Mouse (Mus musculus): Measurements from ENCODE around the gene Dolk. TPM values are rescaled to one million over a fixed set of nuclear protein-coding genes. Genes with fewer than 3 reads are reported as not detected.

Gene Dolk
- polyA plus RNA-seq, 1 experiment from 2014 or later = 25.7 TPM

DNA sequence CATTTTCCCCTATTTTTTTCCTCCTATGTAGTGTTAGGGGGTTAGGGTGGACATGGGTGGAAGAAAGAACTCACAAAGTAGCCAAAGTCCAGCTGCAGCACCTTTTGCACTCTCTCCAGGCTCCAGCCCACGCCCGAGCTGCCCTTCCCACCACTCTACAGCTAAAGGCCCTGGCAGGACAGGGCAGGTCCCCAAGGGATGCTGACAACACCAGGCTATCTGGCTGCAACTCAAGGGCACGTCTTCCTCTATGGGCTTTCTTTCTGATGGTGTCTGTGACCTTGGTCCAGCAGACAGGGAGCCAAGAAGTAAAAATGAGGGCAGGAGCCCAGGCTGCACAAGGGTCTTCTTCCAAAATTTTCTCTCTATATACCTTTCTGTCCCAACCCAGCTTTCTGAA is 4.5 kb downstream of the Dolk start:
- H3K4me1 ChIP-seq (ENCODE audit: control insufficient read depth, insufficient read depth, low read length) = peaks cover 8% of the 10 kb centered on the region
- no peak overlapping the region for H3K4me3 ChIP-seq (ENCODE audit: low read depth, low read length)
- H3K27ac ChIP-seq (ENCODE audit: low read depth, low read length) = no peak overlapping the region
- H3K4me2 ChIP-seq = no peak overlapping the region
- no peaks in the 10 kb centered on the region for H3K36me3 ChIP-seq (ENCODE audit: control insufficient read depth, insufficient read depth, low read length)
- no peaks in the 10 kb centered on the region for H3K27me3 ChIP-seq (ENCODE audit: control insufficient read depth, insufficient read depth, low read length)
- WGBS = 84% methylated on average over 3 of the region's 3 CpGs
- DNase-seq (ENCODE audit: low spot score, missing footprints) (no peak), ATAC-seq (ENCODE audit: low FRiP score) (no peak)
- H3K9ac ChIP-seq (ENCODE audit: low read length) = no peak overlapping the region
- no peaks in the 10 kb centered on the region for H3K9me3 ChIP-seq (ENCODE audit: control insufficient read depth, low read length)

DNA sequence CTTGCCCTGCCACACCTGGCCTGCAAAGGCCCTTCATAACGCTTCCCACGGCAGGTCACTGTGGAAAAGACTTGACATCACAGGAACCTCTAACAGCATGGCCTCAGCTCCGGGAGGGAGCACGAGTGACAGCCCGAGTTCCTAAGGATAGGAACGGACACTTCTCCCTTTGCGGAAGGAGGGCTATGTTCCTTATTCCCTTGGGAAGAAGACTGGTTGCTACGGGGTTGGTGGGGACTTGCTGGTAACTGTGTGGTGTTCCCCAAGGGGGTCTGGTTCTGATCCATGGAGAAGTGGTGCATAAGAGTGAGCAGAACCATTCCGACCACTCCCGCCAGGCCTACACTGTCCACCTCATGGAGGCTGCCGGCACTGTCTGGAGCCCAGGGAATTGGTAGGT is 5.4 kb downstream of the Dolk start, which contains the start of gene Gm28038:
Gm28038 (plus strand) TSS at position 301 of the 400 bp plus-strand sequence.
- Histone ChIP-seq H3K9ac (ENCODE audit: low read length) (no peak within 1 kb of the TSS), H3K9me3 (ENCODE audit: control insufficient read depth, low read length) (no peaks in the 10 kb centered on the region), H3K4me1 (ENCODE audit: control insufficient read depth, insufficient read depth, low read length) (peaks cover 8% of the 10 kb centered on the region), H3K36me3 (ENCODE audit: control insufficient read depth, insufficient read depth, low read length) (no peaks in the 10 kb centered on the region), H3K27me3 (ENCODE audit: control insufficient read depth, insufficient read depth, low read length) (no peaks in the 10 kb centered on the region), H3K27ac (ENCODE audit: low read depth, low read length) (no peak within 1 kb of the TSS), H3K4me3 (ENCODE audit: low read depth, low read length) (no peak within 1 kb of the TSS), H3K4me2 (no peak within 1 kb of the TSS)
- DNase-seq (ENCODE audit: low spot score, missing footprints) = no peak
- no peak for ATAC-seq (ENCODE audit: low FRiP score)
- 91% methylated on average over 11 of the region's 11 CpGs for WGBS

DNA sequence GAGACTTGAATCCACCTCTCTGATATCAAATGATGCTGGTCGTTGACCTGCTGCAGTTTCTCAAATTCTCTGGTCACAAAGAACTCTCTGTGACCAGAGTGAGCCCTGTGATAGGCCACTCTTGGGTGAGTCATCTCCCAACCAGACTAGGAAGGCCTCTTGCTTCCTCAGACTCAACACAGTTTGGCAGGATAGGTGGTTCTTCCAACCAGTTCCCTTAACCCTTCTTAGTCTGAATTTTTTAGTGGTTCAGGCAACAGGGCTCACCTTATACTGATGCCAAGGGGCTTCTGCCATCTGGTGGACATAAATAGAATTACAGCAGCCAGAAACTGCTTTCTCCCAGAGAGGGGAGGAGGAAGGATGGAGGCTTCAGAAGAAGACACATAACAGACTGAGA is 16.0 kb downstream of the Dolk start:
- no peak overlapping the region for H3K9ac ChIP-seq (ENCODE audit: low read length)
- H3K4me3 ChIP-seq (ENCODE audit: low read depth, low read length) = no peak overlapping the region
- ATAC-seq (ENCODE audit: low FRiP score) = peak; percentile 40
- H3K36me3 ChIP-seq (ENCODE audit: control insufficient read depth, insufficient read depth, low read length) = no peaks in the 10 kb centered on the region
- peaks cover 7% of the 10 kb centered on the region for H3K4me1 ChIP-seq (ENCODE audit: control insufficient read depth, insufficient read depth, low read length)
- H3K27ac ChIP-seq (ENCODE audit: low read depth, low read length) = no peak overlapping the region
- H3K9me3 ChIP-seq (ENCODE audit: control insufficient read depth, low read length) = no peaks in the 10 kb centered on the region
- H3K4me2 ChIP-seq = no peak overlapping the region
- 58% methylated on average over 1 of the region's 1 CpGs for WGBS
- peak; percentile 92 for DNase-seq (ENCODE audit: low spot score, missing footprints)
- no peaks in the 10 kb centered on the region for H3K27me3 ChIP-seq (ENCODE audit: control insufficient read depth, insufficient read depth, low read length)

DNA sequence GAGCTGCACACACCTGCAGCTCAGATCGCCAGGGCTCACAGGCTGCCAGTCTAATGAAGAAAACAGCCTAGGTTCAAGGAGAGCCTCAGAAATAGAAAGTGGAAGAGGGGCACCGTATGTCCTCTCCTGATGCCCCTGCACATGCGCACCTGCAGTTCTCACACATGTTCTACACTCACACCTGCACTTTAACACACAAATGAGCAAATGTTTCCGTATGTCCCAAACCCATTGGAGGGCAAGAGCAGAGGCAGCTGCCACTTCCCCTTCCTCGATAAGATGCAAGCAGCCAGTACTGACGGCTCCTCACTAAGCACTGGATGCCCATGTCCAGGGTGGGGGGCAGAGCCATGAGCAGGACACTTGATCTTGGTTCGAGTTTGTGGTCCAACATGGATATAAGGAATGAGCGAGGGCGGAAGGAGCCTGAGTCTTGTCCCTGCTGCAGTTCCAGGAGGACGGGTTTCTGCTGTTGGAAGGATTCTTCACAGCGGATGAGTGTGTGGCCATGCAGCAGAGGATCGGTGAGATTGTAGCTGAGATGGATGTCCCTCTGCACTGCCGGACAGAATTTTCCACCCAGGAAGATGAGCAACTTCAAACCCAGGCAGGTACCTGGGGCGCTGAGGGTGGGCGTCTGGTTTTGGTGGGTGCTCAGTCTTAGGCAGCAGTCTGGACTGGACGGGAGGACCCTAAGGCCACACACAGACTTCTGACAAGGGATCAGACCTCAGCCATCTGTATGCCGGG is 16.7 kb downstream of the Dolk start:
- Histone ChIP-seq H3K27me3 (ENCODE audit: control insufficient read depth, insufficient read depth, low read length) (no peaks in the 10 kb centered on the region), H3K4me1 (ENCODE audit: control insufficient read depth, insufficient read depth, low read length) (peaks cover 7% of the 10 kb centered on the region), H3K27ac (ENCODE audit: low read depth, low read length) (no peak overlapping the region), H3K36me3 (ENCODE audit: control insufficient read depth, insufficient read depth, low read length) (peaks cover 2% of the 10 kb centered on the region; the same call in 1 of the 2 replicates), H3K9ac (ENCODE audit: low read length) (no peak overlapping the region), H3K9me3 (ENCODE audit: control insufficient read depth, low read length) (no peaks in the 10 kb centered on the region), H3K4me2 (no peak overlapping the region), H3K4me3 (ENCODE audit: low read depth, low read length) (no peak overlapping the region)
- WGBS = 87% methylated on average over 17 of the region's 17 CpGs
- DNase-seq (ENCODE audit: low spot score, missing footprints) = no peak
- no peak for ATAC-seq (ENCODE audit: low FRiP score)

DNA sequence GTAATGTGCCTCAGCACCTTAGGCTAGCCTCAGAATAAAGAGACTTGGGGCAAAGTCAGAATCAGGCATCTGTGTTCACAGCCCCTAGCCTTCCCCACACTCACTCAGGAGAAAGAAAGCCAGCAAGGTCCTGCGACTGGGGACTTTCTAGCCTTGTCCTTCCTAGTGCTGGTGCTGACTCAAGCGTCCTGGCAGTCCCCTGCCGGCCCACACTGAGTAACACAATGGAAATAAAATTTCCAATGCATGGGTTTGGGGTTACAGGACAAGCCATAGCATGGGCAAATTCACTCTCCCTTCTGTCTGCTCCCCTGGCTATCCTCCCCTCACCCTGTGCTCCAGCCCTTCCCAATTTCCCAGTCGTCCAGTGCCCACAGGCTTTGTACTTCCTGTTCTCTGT is 17.8 kb downstream of the Dolk start:
- Histone ChIP-seq H3K4me1 (ENCODE audit: control insufficient read depth, insufficient read depth, low read length) (peaks cover 7% of the 10 kb centered on the region), H3K4me2 (no peak overlapping the region), H3K36me3 (ENCODE audit: control insufficient read depth, insufficient read depth, low read length) (peaks cover 9% of the 10 kb centered on the region; the same call in 1 of the 2 replicates), H3K27me3 (ENCODE audit: control insufficient read depth, insufficient read depth, low read length) (no peaks in the 10 kb centered on the region), H3K9me3 (ENCODE audit: control insufficient read depth, low read length) (no peaks in the 10 kb centered on the region), H3K4me3 (ENCODE audit: low read depth, low read length) (no peak overlapping the region), H3K9ac (ENCODE audit: low read length) (no peak overlapping the region), H3K27ac (ENCODE audit: low read depth, low read length) (no peak overlapping the region)
- 63% methylated on average over 4 of the region's 4 CpGs for WGBS
- DNase-seq (ENCODE audit: low spot score, missing footprints) (no peak), ATAC-seq (ENCODE audit: low FRiP score) (no peak)

DNA sequence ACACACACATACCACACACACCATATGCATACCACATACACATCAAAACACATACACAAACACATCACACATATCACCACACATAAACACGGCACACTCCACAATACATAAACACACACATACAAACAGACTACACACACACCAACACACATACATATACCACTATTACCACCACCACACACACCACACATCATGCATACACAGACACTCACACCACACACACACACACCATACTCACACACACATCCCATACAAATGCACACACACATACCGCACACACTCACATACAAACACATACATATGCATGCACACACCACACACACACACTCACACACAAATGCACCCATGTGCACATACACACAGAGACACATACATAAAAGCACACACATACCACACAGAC is 18.7 kb downstream of the Dolk start:
- no peak for ATAC-seq (ENCODE audit: low FRiP score)
- Histone ChIP-seq H3K4me3 (ENCODE audit: low read depth, low read length) (no peak overlapping the region), H3K9me3 (ENCODE audit: control insufficient read depth, low read length) (no peaks in the 10 kb centered on the region), H3K27ac (ENCODE audit: low read depth, low read length) (no peak overlapping the region), H3K27me3 (ENCODE audit: control insufficient read depth, insufficient read depth, low read length) (no peaks in the 10 kb centered on the region), H3K4me1 (ENCODE audit: control insufficient read depth, insufficient read depth, low read length) (peaks cover 7% of the 10 kb centered on the region), H3K36me3 (ENCODE audit: control insufficient read depth, insufficient read depth, low read length) (peaks cover 10% of the 10 kb centered on the region; the same call in 1 of the 2 replicates), H3K4me2 (no peak overlapping the region), H3K9ac (ENCODE audit: low read length) (no peak overlapping the region)
- 93% methylated on average over 2 of the region's 2 CpGs for WGBS
- DNase-seq (ENCODE audit: low spot score, missing footprints) = no peak

DNA sequence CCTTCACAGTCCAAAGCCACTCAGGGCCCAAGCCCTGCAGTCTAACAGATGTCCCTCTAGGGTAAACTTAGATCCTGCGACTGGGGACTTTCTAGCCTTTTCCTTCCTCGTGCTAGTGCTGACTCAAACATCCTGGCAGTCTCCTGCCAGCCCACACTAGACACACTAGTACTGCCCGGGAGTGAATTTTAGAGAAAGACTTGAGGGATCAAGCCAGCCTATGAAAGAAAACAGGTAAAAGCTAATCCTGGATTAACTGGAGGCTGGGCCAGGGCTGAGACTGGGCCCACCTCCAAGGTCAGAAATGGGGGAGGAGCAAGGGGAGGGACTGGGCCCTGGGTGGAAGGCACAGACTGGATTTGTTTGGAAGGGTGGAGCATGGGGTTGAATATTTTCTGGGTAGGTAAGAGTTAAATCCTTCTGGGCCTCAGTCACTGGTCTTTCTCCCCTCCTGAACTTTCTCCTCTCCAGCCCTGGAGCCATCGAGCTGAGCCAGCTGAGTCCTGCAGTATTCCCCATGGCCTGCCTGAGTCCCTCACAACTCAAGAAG is 19.7 kb downstream of the Dolk start:
- Histone ChIP-seq H3K4me3 (ENCODE audit: low read depth, low read length) (no peak overlapping the region), H3K36me3 (ENCODE audit: control insufficient read depth, insufficient read depth, low read length) (peaks cover 15% of the 10 kb centered on the region; the same call in 1 of the 2 replicates), H3K4me1 (ENCODE audit: control insufficient read depth, insufficient read depth, low read length) (peaks cover 7% of the 10 kb centered on the region), H3K4me2 (peak overlapping the region; percentile 2; the same call in 1 of the 2 replicates), H3K9me3 (ENCODE audit: control insufficient read depth, low read length) (no peaks in the 10 kb centered on the region), H3K9ac (ENCODE audit: low read length) (no peak overlapping the region), H3K27me3 (ENCODE audit: control insufficient read depth, insufficient read depth, low read length) (no peaks in the 10 kb centered on the region), H3K27ac (ENCODE audit: low read depth, low read length) (peak overlapping the region; percentile 11; the same call in 1 of the 2 replicates)
- peak; percentile 87 for DNase-seq (ENCODE audit: low spot score, missing footprints)
- 0 out of 2 replicates have a peak, but pooled peaks have one; percentile 44 for ATAC-seq (ENCODE audit: low FRiP score)
- WGBS = 10% methylated on average over 4 of the region's 4 CpGs

DNA sequence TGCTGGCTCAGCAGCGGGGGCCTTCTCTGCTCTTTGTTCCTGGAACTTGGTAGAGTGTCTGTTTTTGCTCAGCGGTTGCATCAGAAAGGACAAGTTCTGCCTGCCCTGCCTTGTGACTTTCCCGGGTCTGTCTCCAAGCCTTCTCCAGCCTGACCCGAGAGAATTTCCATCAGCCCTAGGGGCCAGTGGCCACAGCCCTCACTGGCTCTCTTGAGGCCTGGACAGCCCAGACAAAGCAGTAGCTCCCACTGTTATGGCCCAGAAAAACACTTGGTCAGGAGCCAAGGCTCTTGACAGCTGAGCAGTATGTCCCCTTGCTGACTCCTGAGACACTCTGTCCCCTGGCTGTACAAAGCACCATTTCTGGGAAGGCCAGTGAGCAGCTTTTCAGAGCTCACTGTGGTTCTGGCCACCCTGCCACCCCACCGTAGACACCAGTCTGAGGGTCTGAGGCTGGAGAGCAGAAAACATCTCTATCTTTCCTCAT is 20.3 kb downstream of the Dolk start, which contains the start of gene Phyhd1:
Phyhd1 (plus strand) TSS at position 437 of the 487 bp plus-strand sequence.
- H3K27me3 ChIP-seq (ENCODE audit: control insufficient read depth, insufficient read depth, low read length) = no peaks in the 10 kb centered on the region
- H3K9me3 ChIP-seq (ENCODE audit: control insufficient read depth, low read length) = no peaks in the 10 kb centered on the region
- WGBS = 45% methylated on average over 5 of the region's 5 CpGs
- H3K36me3 ChIP-seq (ENCODE audit: control insufficient read depth, insufficient read depth, low read length) = peaks cover 18% of the 10 kb centered on the region
- H3K4me1 ChIP-seq (ENCODE audit: control insufficient read depth, insufficient read depth, low read length) = peaks cover 7% of the 10 kb centered on the region
- H3K4me2 ChIP-seq = peak within 1 kb of the TSS; percentile 2; the same call in 1 of the 2 replicates
- ATAC-seq (ENCODE audit: low FRiP score) (no peak), DNase-seq (ENCODE audit: low spot score, missing footprints) (no peak)
- no peak within 1 kb of the TSS for H3K9ac ChIP-seq (ENCODE audit: low read length)
- H3K27ac ChIP-seq (ENCODE audit: low read depth, low read length) = peak within 1 kb of the TSS; percentile 11; the same call in 1 of the 2 replicates
- no peak within 1 kb of the TSS for H3K4me3 ChIP-seq (ENCODE audit: low read depth, low read length)

All from midbrain, embryonic 11.5 days (tissue).